Mouse (Mus musculus): ENCODE results near the gene Fmnl2.

DNA sequence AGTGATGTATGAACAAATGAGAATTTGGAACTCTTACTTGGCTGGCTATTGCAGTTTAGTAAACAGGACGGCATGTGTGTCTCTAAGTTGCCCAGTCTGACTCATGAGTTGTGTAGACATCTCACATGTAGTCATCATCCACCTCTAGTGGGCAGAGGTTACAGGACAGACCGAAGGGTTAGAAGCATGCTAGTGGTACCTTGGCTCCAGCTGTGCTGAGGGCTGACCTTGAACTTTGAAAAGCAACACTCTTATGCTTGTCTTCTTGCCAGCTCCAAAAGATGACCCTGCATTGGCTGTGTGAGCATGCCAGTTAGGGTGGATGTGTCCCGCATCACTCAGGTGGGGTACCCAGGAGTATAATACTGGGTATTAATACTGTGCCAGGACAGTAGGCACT is 142.8 kb downstream of the Fmnl2 start:
- TF ChIP-seq CHD2 (IDR thresholded peaks at IDR 0.05; ENCODE audit: low read depth, low read length) (no peak), HCFC1 (IDR thresholded peaks at IDR 0.05; ENCODE audit: borderline replicate concordance, insufficient read depth, low read length) (no peak), MAFK (IDR thresholded peaks at IDR 0.05; ENCODE audit: insufficient read depth, low read depth, low read length) (no peak), ZNF384 (IDR thresholded peaks at IDR 0.05; ENCODE audit: low read depth, low read length) (no peak), ZC3H11A (IDR thresholded peaks at IDR 0.05; ENCODE audit: borderline replicate concordance, low read depth, low read length) (no peak)
